Mouse (Mus musculus) CH12.LX (cell line): ENCODE measurements at regions not wholly inside any gene's neighbourhood (a gene's known extent, or its start where the extent isn't known, plus 50 kb on each side); places are given as distances from the start of the nearest gene placed in this dataset.

Experiments
- DNase-seq: peaks from one replicate; pipeline ENCODE4 v3.0.0-alpha.2; 2013; ENCODE audit errors: extremely low read depth
- H3K27ac ChIP-seq: 2 replicates; pipeline ENCODE4 v1.5.1; 2012; ENCODE audit warnings: low read depth, mild to moderate bottlenecking, control low read depth, moderate library complexity; ENCODE audit not compliant: insufficient read depth
- H3K27me3 ChIP-seq: replicated peaks from 2 replicates; pipeline ENCODE3; 2012; ENCODE audit warnings: inconsistent platforms
- H3K36me3 ChIP-seq, 2 experiments: replicated peaks in 1 of 2; 2 replicates each; pipeline versions ENCODE3 to v1.6.1; 2012; ENCODE audit warnings: inconsistent platforms in 1 of 2, low read length in 1 of 2, mild to moderate bottlenecking in 1 of 2, mixed read lengths in 1 of 2, moderate library complexity in 1 of 2; ENCODE audit not compliant: control insufficient read depth in 1 of 2, insufficient read depth in 1 of 2
- H3K4me1 ChIP-seq, 2 experiments: 2 replicates each; pipeline ENCODE4 v1.6.1; 2012; ENCODE audit warnings: inconsistent platforms in 1 of 2, moderate library complexity in 1 of 2; ENCODE audit not compliant: insufficient read depth in 2 of 2, control insufficient read depth in 1 of 2
- H3K4me2 ChIP-seq: 2 replicates; pipeline ENCODE4 v1.6.1; 2012; ENCODE audit warnings: low read depth, mild to moderate bottlenecking, control low read depth; ENCODE audit not compliant: poor library complexity, insufficient read depth, severe bottlenecking
- H3K4me3 ChIP-seq, 3 experiments: fragments of 150-350 bp in 1 of 3; sonication (generic) in 1 of 3; replicated peaks in 1 of 3; 2 replicates each; pipeline versions ENCODE3 to v1.5.1; 2011 to 2012; ENCODE audit warnings: low read depth in 2 of 3, low read length in 2 of 3, mild to moderate bottlenecking in 2 of 3, moderate library complexity in 2 of 3, control low read depth in 1 of 3, improper control_type of control experiment in 1 of 3, inconsistent platforms in 1 of 3, mixed read lengths in 1 of 3; ENCODE audit not compliant: poor library complexity in 1 of 3
- H3K79me2 ChIP-seq: replicated peaks from 2 replicates; pipeline ENCODE4 v1.6.1; 2012; ENCODE audit warnings: mild to moderate bottlenecking, moderate library complexity; ENCODE audit not compliant: control insufficient read depth, poor library complexity, insufficient read depth, severe bottlenecking; ENCODE audit errors: extremely low read depth
- H3K9ac ChIP-seq: 2 replicates; pipeline ENCODE4 v1.6.1; 2012; ENCODE audit warnings: low read depth, mild to moderate bottlenecking, control low read depth, moderate library complexity; ENCODE audit not compliant: insufficient read depth
- H3K9me3 ChIP-seq: replicated peaks from 2 replicates; pipeline ENCODE3; 2012; ENCODE audit warnings: low read length, inconsistent platforms, mixed read lengths
- CHD1 ChIP-seq: IDR thresholded peaks from 2 replicates; pipeline ENCODE4 v1.6.1; 2012; ENCODE audit warnings: low read depth, low read length, improper control_type of control experiment, inconsistent platforms
- CHD2 ChIP-seq: IDR thresholded peaks from 2 replicates; pipeline ENCODE4 v1.6.1; 2011; ENCODE audit warnings: low read length, improper control_type of control experiment
- ELF1 ChIP-seq: IDR thresholded peaks from 2 replicates; pipeline ENCODE4 v1.6.1; 2014; ENCODE audit warnings: low read depth, mild to moderate bottlenecking, inconsistent platforms, low read length, improper control_type of control experiment
- EP300 ChIP-seq: IDR thresholded peaks from 2 replicates; pipeline ENCODE4 v1.6.1; 2011; ENCODE audit warnings: low read length, improper control_type of control experiment
- GABPA ChIP-seq: IDR thresholded peaks from 2 replicates; pipeline ENCODE4 v1.6.1; 2012; ENCODE audit warnings: low read depth, low read length, improper control_type of control experiment, inconsistent platforms; ENCODE audit not compliant: insufficient replicate concordance
- JUN ChIP-seq: IDR thresholded peaks from 2 replicates; pipeline ENCODE4 v1.6.1; 2011; ENCODE audit warnings: low read depth, mild to moderate bottlenecking, low read length, improper control_type of control experiment, moderate library complexity; ENCODE audit not compliant: insufficient read depth
- JUND ChIP-seq: conservative IDR thresholded peaks from 2 replicates; pipeline ENCODE4 v1.6.1; 2011; ENCODE audit warnings: low read depth, low read length, improper control_type of control experiment
- KAT2A ChIP-seq: IDR thresholded peaks from 2 replicates; pipeline ENCODE4 v1.6.1; 2012; ENCODE audit warnings: low read length, improper control_type of control experiment, inconsistent platforms; ENCODE audit not compliant: insufficient replicate concordance
- MAX ChIP-seq: IDR thresholded peaks from 2 replicates; pipeline ENCODE4 v1.6.1; 2011; ENCODE audit warnings: low read length, improper control_type of control experiment
- MAZ ChIP-seq: IDR thresholded peaks from 2 replicates; pipeline ENCODE4 v1.6.1; 2012; ENCODE audit warnings: low read depth, mild to moderate bottlenecking, inconsistent platforms, low read length, improper control_type of control experiment, moderate library complexity
- MXI1 ChIP-seq: IDR thresholded peaks from 2 replicates; pipeline ENCODE4 v1.6.1; 2011; ENCODE audit warnings: mild to moderate bottlenecking, low read depth, low read length, improper control_type of control experiment
- NRF1 ChIP-seq: IDR thresholded peaks from 2 replicates; pipeline ENCODE4 v1.6.1; 2014; ENCODE audit warnings: low read depth, mild to moderate bottlenecking, inconsistent platforms, low read length, improper control_type of control experiment, moderate library complexity
- PAX5 ChIP-seq: IDR thresholded peaks from 2 replicates; pipeline ENCODE4 v1.6.1; 2012; ENCODE audit warnings: low read length, inconsistent platforms, mixed read lengths
- POLR2AphosphoS2 ChIP-seq: IDR thresholded peaks from 2 replicates; pipeline ENCODE4 v1.6.1; 2011; ENCODE audit warnings: low read depth, low read length, improper control_type of control experiment
- RAD21 ChIP-seq: IDR thresholded peaks from 2 replicates; pipeline ENCODE4 v1.6.1; 2011; ENCODE audit warnings: low read depth, mild to moderate bottlenecking, low read length, improper control_type of control experiment, moderate library complexity
- TBP ChIP-seq: conservative IDR thresholded peaks from 2 replicates; pipeline ENCODE4 v1.6.1; 2011; ENCODE audit warnings: low read depth, low read length, improper control_type of control experiment
- USF1 ChIP-seq: IDR thresholded peaks from 2 replicates; pipeline ENCODE4 v1.6.1; 2014; ENCODE audit warnings: low read depth, mild to moderate bottlenecking, inconsistent platforms, low read length, improper control_type of control experiment
- ZNF384 ChIP-seq: IDR thresholded peaks from 2 replicates; pipeline ENCODE4 v1.6.1; 2012; ENCODE audit warnings: low read depth, low read length, improper control_type of control experiment, inconsistent platforms
- dilution Hi-C: fragments of 300-500 bp; cut with MboI; formaldehyde crosslinking; loops from 2 replicates; pipeline ENCODE4 v1.14.3; 2020; ENCODE audit warnings: low sequenced_read_pairs; ENCODE audit not compliant: extremely low pct_unique_long_range_greater_than_20kb, extremely low pct_ligation_motif_present
- in situ Hi-C: fragments of 300-500 bp; cut with MboI; formaldehyde crosslinking; loops from 3 replicates; pipeline ENCODE4 v1.14.3; 2019; ENCODE audit warnings: low sequenced_read_pairs, low pct_ligation_motif_present, low pct_unique_long_range_greater_than_20kb, mixed read lengths

DNA sequence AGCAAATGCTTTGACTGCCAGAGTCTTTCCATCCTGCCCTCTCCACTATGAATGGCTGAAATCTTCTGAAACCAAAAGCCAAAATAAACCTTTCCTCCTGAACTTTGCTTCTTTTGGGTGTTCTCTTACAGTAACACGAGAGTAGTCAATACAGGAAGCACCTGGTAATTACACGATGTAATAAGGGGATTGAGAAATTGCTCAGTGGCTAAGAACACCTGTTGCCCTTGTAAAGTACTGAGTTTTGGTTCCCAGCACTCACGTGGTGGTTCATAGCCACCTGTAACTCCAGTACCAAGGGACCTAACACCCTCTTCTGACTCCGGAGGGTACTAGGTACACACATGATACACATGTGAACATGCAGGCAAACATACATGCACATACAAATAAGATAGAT, 74.7 kb upstream of the Foxb1 start (continued):
- TF ChIP-seq USF1: no peak

DNA sequence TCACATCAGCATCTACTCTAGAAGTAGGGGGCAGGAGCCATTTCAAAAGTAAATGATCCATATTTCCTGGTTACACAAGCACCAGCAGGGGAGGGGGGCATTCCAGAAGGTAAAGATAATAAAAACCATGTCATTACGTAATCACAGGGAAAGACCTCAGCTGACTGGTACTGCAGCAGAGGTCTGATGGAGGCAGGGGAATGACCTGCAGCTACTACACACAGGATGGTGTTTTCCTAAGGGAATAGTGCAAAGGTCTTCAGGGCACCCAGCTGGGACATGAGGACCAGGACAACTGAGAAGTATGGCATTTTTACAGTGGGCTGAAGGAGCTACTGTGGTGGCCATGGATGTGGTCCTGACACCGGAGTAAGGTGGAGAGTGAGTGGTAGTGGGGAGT, 78.5 kb upstream of the Foxb1 start:
- no peak for DNase-seq
- Histone ChIP-seq H3K4me2 (no peak overlapping the region), H3K79me2 (no peaks in the 10 kb centered on the region), H3K36me3 (no peaks in the 10 kb centered on the region), H3K4me1 (peaks cover 0 to 16% of the 10 kb centered on the region in 2 experiments; a peak in 2 of 4 replicates), H3K9me3 (no peaks in the 10 kb centered on the region), H3K27me3 (no peaks in the 10 kb centered on the region), H3K4me3 (no peak overlapping the region), H3K27ac (no peak overlapping the region), H3K9ac (no peak overlapping the region)
- dilution Hi-C loops: no loop called here
- in situ Hi-C loops: no loop called here
- TF ChIP-seq CHD1 (no peak), TBP (no peak), CHD2 (no peak), ZNF384 (no peak), RAD21 (no peak), MAX (no peak), POLR2AphosphoS2 (no peak), GABPA (no peak), MXI1 (no peak), PAX5 (no peak), NRF1 (no peak), EP300 (no peak), KAT2A (no peak), JUN (no peak), JUND (no peak), MAZ (no peak)

DNA sequence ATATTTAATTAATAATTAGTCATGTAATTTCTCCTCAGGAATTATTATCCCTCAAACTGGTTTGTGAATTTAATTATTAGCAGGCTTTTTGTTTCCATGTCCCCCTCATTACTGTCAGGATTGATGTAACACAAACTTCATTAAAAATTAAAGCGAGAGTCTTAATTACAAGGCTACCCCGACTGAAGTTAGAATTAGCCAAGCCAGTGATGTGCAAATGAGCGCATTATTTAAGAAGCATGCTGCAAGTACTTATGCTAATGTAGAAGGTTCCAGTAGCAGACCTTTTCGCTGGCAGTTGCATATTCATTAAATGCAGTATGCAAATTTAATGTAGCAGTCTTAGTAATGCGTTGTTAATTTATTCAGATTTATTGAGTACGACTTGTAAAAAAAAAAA, 84.0 kb upstream of the Foxb1 start:
- in situ Hi-C loops: no loop called here
- Histone ChIP-seq H3K27ac (no peak overlapping the region), H3K4me1 (no peaks in the 10 kb centered on the region), H3K4me3 (no peak overlapping the region), H3K27me3 (no peaks in the 10 kb centered on the region), H3K36me3 (no peaks in the 10 kb centered on the region), H3K79me2 (no peaks in the 10 kb centered on the region), H3K4me2 (no peak overlapping the region), H3K9ac (no peak overlapping the region), H3K9me3 (peaks cover 6% of the 10 kb centered on the region)
- dilution Hi-C loops: no loop called here
- TF ChIP-seq ELF1 (no peak), JUN (no peak), POLR2AphosphoS2 (no peak), ZNF384 (no peak)
- DNase-seq: no peak
